Mouse (Mus musculus) gastrocnemius, postnatal 10 days (tissue): ENCODE measurements around the gene Zfp791. TPM values are rescaled to one million over a fixed set of nuclear protein-coding genes. Genes with fewer than 3 reads are reported as not detected.

Experiments used
- microRNA-seq, 2 experiments: library from miRNA; unstranded; fragments of <30 nt; microRNA quantifications; one replicate each; pipeline ENCODE4 v1.2.0; 2021
- total RNA-seq, 2 experiments: library from RNA; stranded (reverse); gene quantifications; 2 replicates each; pipeline ENCODE4 v1.2.3; 2021

The Zfp791 gene
- total RNA-seq, 2 experiments from 2014 or later: 0.79 to 1.0 TPM

Small RNA genes lying within 50 kb of the gene (microRNA-seq; reads per million reads assigned to microRNA genes)
- gene Gm23388: 0 to 0.25 reads per million in 2 experiments
- 0.50 to 0.95 reads per million in 2 experiments for gene Mir7070

Other genes with a start within 250 kb of the Zfp791 start
- 10 to 100 TPM; 21.1 to 24.1 TPM for gene Gcdh, start 229.2 kb downstream of the Zfp791 start, total RNA-seq
- gene Klf1, start 221.2 kb downstream of the Zfp791 start, total RNA-seq: under 1 TPM in 1 of 2 experiments, not detected in 1; 0.84 TPM
- 1 to 10 TPM; 5.7 to 6.2 TPM for gene Dnase2a, start 214.5 kb downstream of the Zfp791 start, total RNA-seq
- gene Mast1, start 185.7 kb downstream of the Zfp791 start, total RNA-seq: under 1 TPM; 0.20 to 0.45 TPM
- not detected for gene Rtbdn, start 176.1 kb downstream of the Zfp791 start, total RNA-seq
- gene Gm49661, start 153.7 kb downstream of the Zfp791 start, total RNA-seq: not detected
- 100 to 1,000 TPM; 260 to 267 TPM for gene Prdx2, start 153.5 kb downstream of the Zfp791 start, total RNA-seq
- 10 to 100 TPM; 26.7 to 36.8 TPM for gene Rnaseh2a, start 153.3 kb downstream of the Zfp791 start, total RNA-seq
- 1 to 10 TPM; 5.8 to 8.9 TPM for gene Junb, start 144.4 kb downstream of the Zfp791 start, total RNA-seq
- 1 to 10 TPM; 2.3 to 2.7 TPM for gene Hook2, start 132.5 kb downstream of the Zfp791 start, total RNA-seq
- gene Best2, start 108.6 kb downstream of the Zfp791 start, total RNA-seq: not detected
- 10 to 100 TPM; 47.4 to 47.8 TPM for gene Asna1, start 97.8 kb downstream of the Zfp791 start, total RNA-seq
- 10 to 100 TPM; 94.0 to 98.0 TPM for gene Trir, start 96.3 kb downstream of the Zfp791 start, total RNA-seq
- 10 to 100 TPM; 27.7 to 35.6 TPM for gene Tnpo2, start 86.2 kb downstream of the Zfp791 start, total RNA-seq
- gene Fbxw9, start 63.0 kb downstream of the Zfp791 start, total RNA-seq: 1 to 10 TPM; 5.5 to 7.5 TPM
- gene Gm5741, start 55.1 kb downstream of the Zfp791 start, total RNA-seq: not detected
- gene Dhps, start 51.3 kb downstream of the Zfp791 start, total RNA-seq: 10 to 100 TPM; 20.6 to 22.1 TPM
- 10 to 100 TPM; 41.1 to 48.0 TPM for gene Wdr83os, start 42.4 kb downstream of the Zfp791 start, total RNA-seq
- 10 to 100 TPM; 18.2 to 21.6 TPM for gene Wdr83, start 41.8 kb downstream of the Zfp791 start, total RNA-seq
- gene Man2b1, start 39.8 kb downstream of the Zfp791 start, total RNA-seq: 10 to 100 TPM; 16.6 to 20.9 TPM
- not detected for gene Cks1brt, start 28.8 kb upstream of the Zfp791 start, total RNA-seq
- not detected for gene Olfr371, start 102.9 kb upstream of the Zfp791 start, total RNA-seq
- gene Orc6, start 176.5 kb upstream of the Zfp791 start, total RNA-seq: 10 to 100 TPM; 14.2 to 20.2 TPM
- gene Vps35, start 176.7 kb upstream of the Zfp791 start, total RNA-seq: 10 to 100 TPM; 57.9 to 59.7 TPM